Comparison of ENCODE assay signal across 17 mouse cellular contexts in the genomic region with DNA sequence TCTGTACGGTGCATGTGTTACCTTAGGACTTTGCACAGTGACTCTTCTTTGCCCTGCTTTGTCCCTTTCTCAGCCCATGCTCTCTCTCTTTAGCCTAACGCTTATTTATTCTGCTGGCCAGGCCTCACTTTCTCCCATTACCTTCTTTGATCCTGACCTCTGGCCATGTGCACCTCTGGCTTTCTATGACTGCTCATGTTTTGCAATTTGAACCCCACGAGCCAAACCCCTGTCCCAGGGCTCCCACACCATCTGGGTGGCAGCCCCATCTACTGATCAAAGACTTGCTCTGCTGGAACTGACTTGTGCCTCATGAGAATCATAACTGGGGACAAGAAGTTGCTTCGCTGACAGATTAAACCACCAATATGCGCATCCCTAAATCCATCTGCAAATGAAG.
"Had no signal": no experiment of that assay in that cellular context is flagged by ENCODE, and none has a peak within 500 bp of the region (broad histone marks: within the 10 kb centered on the region; RNA-seq: fewer than 3 reads in every experiment).

No protein-coding gene starts in this region.

- H3K36me3 ChIP-seq: lung, embryonic 15.5 days; midbrain, embryonic 13.5 days; midbrain, embryonic 15.5 days; neural tube, embryonic 12.5 days; stomach, embryonic 15.5 days had no signal

- H3K4me2 ChIP-seq: lung, embryonic 15.5 days; midbrain, embryonic 11.5 days; midbrain, embryonic 13.5 days; midbrain, embryonic 15.5 days; neural tube, embryonic 12.5 days; stomach, embryonic 15.5 days had no signal

- ATAC-seq: lung, postnatal 0 days; midbrain, embryonic 13.5 days; midbrain, embryonic 15.5 days had no signal

- H3K4me3 ChIP-seq: lung, embryonic 15.5 days; megakaryocyte, embryonic 14.5 days; midbrain, embryonic 13.5 days; midbrain, embryonic 15.5 days; neural tube, embryonic 12.5 days; stomach, embryonic 15.5 days had no signal

- H3K9ac ChIP-seq: lung, embryonic 15.5 days; midbrain, embryonic 13.5 days; midbrain, embryonic 15.5 days; neural tube, embryonic 12.5 days; stomach, embryonic 15.5 days had no signal

- H3K4me1 ChIP-seq: lung, embryonic 15.5 days; megakaryocyte, embryonic 14.5 days; neural tube, embryonic 12.5 days; stomach, embryonic 15.5 days had no signal

- H3K27ac ChIP-seq: lung, embryonic 15.5 days; macrophage; midbrain, embryonic 13.5 days; midbrain, embryonic 15.5 days; neural tube, embryonic 12.5 days; stomach, embryonic 15.5 days; stomach, postnatal 0 days had no signal

- H3K9me3 ChIP-seq: lung, embryonic 15.5 days; midbrain, embryonic 13.5 days; midbrain, embryonic 15.5 days; neural tube, embryonic 12.5 days; stomach, embryonic 15.5 days had no signal

- H3K27me3 ChIP-seq: lung, embryonic 15.5 days; midbrain, embryonic 13.5 days; midbrain, embryonic 15.5 days; neural tube, embryonic 12.5 days; stomach, embryonic 15.5 days had no signal

- DNase-seq: lung, adult 2 months; lung, postnatal 14 days; lung, postnatal 36 days; right cerebral cortex, postnatal 14 days; thymus, adult 2 months; thymus, postnatal 25 days; thymus, postnatal 4 days had no signal
